Mouse (Mus musculus) forebrain, postnatal 0 days (tissue): ENCODE data around the gene Fcor. TPM values are rescaled to one million over a fixed set of nuclear protein-coding genes. Genes with fewer than 3 reads are reported as not detected.

Experiments
- ATAC-seq: fragments of 200-750 bp; cut with Nextera tagmentation; 2 replicates; pipeline ENCODE4 v1.8.0; 2017; ENCODE audit warnings: mild to moderate bottlenecking, moderate library complexity
- DNase-seq: peaks from one replicate; pipeline ENCODE4 v3.0.0-alpha.2; 2015
- H3K27ac ChIP-seq: fragments of 300-500 bp; sonication (generic); 2 replicates; pipeline ENCODE4 v1.5.1; 2014; ENCODE audit warnings: low read depth, mild to moderate bottlenecking, antibody characterized with exemption, low read length, moderate library complexity, mixed read lengths
- H3K27me3 ChIP-seq: fragments of 300-500 bp; sonication (generic); 2 replicates; pipeline ENCODE4 v1.6.1; 2014; ENCODE audit warnings: mild to moderate bottlenecking, low read length, mixed read lengths; ENCODE audit not compliant: insufficient read depth
- H3K36me3 ChIP-seq: fragments of 300-500 bp; sonication (generic); 2 replicates; pipeline ENCODE4 v1.6.1; 2014; ENCODE audit warnings: mild to moderate bottlenecking, moderate library complexity; ENCODE audit not compliant: insufficient read depth
- H3K4me1 ChIP-seq: fragments of 300-500 bp; sonication (generic); 2 replicates; pipeline ENCODE4 v1.6.1; 2014; ENCODE audit warnings: antibody characterized with exemption; ENCODE audit not compliant: insufficient read depth
- H3K4me2 ChIP-seq: fragments of 300-500 bp; sonication (generic); 2 replicates; pipeline ENCODE4 v1.6.1; 2014; ENCODE audit warnings: low read depth, mild to moderate bottlenecking, moderate library complexity
- H3K4me3 ChIP-seq: fragments of 300-500 bp; sonication (generic); 2 replicates; pipeline ENCODE4 v1.5.1; 2014; ENCODE audit warnings: low read depth, low read length, mixed read lengths
- H3K9ac ChIP-seq: fragments of 300-500 bp; sonication (generic); 2 replicates; pipeline ENCODE4 v1.6.1; 2014; ENCODE audit warnings: mild to moderate bottlenecking
- H3K9me3 ChIP-seq: fragments of 300-500 bp; sonication (generic); 2 replicates; pipeline ENCODE4 v1.6.1; 2016; ENCODE audit warnings: low read length
- CTCF ChIP-seq: sonication (generic); IDR thresholded peaks from 2 replicates; pipeline ENCODE4 v1.5.1; 2016; ENCODE audit warnings: antibody characterized with exemption, control low read depth, low read depth
- WGBS: fragments of 180-500 bp; shearing (Covaris S2); extraction: QIAGEN DNeasy Blood & Tissue Kit; methylation state at CpG from one replicate; pipeline ENCODE4 v1.1.7; 2014; 5-methylcytosine and 5-hydroxymethylcytosine counted together
- polyA plus RNA-seq: library from polyadenylated mRNA; unstranded; fragments of >200 nt; fragmentation: Nextera tagmentation; extraction: Ambion mirVana; gene quantifications from 2 replicates; pipeline ENCODE4 v1.2.1, GENCODE M21; 2015
- total RNA-seq: library from RNA; depleted of rRNA; stranded (reverse); fragments of >200 nt; gene quantifications from 2 replicates; pipeline ENCODE4 v1.2.3, GENCODE M21; 2014

Fcor gene
- total and polyA plus RNA-seq, 2 experiments from 2014 or later, result 9.8 to 21.0 TPM

DNA sequence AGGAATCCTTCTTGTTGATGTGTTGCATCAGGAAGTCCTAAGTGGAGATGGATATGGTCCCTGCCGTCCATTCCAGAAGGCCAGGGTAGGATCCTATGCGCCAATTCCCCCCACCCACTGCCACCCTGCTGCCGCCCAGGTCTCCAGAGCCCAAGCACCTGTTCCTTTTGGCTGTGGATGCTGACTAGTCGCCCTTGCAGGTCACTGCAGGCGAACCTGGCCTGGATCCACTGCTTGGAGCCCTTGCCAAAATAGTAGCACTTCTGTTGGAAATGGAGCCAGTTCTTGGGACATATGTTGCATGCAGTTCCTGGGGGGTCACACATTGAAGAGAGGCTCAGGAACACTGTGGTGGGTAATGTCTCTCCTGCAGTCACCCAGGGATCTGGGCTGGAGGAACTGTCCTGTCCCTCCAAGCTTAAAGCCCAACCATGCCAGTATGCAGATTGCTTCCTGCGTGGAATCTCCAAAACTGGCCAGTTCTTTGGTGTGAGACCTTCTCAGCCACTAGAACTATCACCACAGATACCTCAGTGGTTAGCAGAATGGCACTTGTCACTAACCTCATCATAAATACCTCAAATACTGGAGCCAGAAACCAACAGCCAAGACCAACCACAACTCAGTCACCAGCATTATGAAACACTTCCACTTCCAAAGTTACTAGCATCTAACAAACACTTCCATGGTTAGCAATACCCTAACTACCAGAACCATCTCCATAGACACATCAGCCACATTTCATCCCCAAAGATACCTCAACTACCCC is 11.4 kb upstream of the Fcor start:
- TF ChIP-seq CTCF, result no peak
- H3K4me3 ChIP-seq, result no peak overlapping the region
- peaks cover 24% of the 10 kb centered on the region for H3K36me3 ChIP-seq
- H3K27me3 ChIP-seq, result no peaks in the 10 kb centered on the region
- DNase-seq (no peak), ATAC-seq (no peak)
- no peak overlapping the region for H3K9ac ChIP-seq
- WGBS, result 69% methylated on average over 6 of the region's 6 CpGs
- H3K4me1 ChIP-seq, result no peaks in the 10 kb centered on the region
- no peak overlapping the region for H3K4me2 ChIP-seq
- H3K27ac ChIP-seq, result no peak overlapping the region
- no peaks in the 10 kb centered on the region for H3K9me3 ChIP-seq

DNA sequence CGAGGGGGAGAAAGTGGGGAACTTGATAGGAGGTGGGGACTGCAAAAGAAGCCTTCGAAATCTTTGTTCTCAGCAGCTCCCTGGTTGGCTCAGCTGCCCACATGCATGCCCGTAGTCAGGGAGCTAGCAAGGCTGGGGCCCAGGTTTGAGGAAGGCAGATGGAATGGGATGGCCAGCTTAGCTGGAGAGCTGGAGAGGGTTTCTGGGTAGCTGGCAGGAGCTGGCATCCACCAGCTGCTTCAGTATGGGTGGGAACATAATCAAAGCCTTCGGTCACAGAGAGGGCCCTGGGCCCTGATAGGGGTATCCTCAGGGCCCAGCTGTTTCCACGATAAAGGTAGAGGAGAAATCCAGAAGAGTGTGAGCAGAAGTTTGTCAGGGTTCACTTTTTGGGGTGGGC is 10.3 kb upstream of the Fcor start:
- H3K9ac ChIP-seq, result no peak overlapping the region
- no peak for TF ChIP-seq CTCF
- no peak overlapping the region for H3K27ac ChIP-seq
- no peaks in the 10 kb centered on the region for H3K9me3 ChIP-seq
- peaks cover 24% of the 10 kb centered on the region for H3K36me3 ChIP-seq
- ATAC-seq (no peak), DNase-seq (no peak)
- 92% methylated on average over 5 of the region's 5 CpGs for WGBS
- H3K4me1 ChIP-seq, result no peaks in the 10 kb centered on the region
- no peaks in the 10 kb centered on the region for H3K27me3 ChIP-seq
- H3K4me3 ChIP-seq, result no peak overlapping the region
- H3K4me2 ChIP-seq, result no peak overlapping the region

DNA sequence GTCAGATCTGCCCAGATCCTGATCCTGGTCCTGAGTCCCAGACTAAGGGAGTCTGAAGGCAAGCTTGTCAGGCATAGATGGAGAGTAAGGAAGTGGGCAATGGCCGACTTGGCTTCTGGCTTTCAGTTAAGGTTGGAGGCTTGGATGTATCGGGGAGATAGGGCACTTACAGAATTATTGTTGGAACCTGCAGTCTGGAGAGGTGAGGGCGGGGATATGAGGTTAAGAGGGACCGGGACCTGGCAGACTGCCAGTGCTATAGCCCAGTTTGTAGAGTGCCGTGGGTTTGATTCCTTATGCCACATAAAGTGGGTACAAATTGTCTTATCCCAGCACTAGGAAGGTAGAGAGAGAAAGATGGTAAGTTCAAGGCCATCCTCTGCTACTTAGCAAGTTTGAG is 7.5 kb upstream of the Fcor start:
- Histone ChIP-seq H3K36me3 (peaks cover 24% of the 10 kb centered on the region), H3K27me3 (no peaks in the 10 kb centered on the region), H3K9me3 (no peaks in the 10 kb centered on the region), H3K4me2 (no peak overlapping the region), H3K4me1 (no peaks in the 10 kb centered on the region), H3K4me3 (no peak overlapping the region), H3K9ac (no peak overlapping the region), H3K27ac (no peak overlapping the region)
- 84% methylated on average over 5 of the region's 5 CpGs for WGBS
- no peak for TF ChIP-seq CTCF
- no peak for ATAC-seq
- no peak for DNase-seq

DNA sequence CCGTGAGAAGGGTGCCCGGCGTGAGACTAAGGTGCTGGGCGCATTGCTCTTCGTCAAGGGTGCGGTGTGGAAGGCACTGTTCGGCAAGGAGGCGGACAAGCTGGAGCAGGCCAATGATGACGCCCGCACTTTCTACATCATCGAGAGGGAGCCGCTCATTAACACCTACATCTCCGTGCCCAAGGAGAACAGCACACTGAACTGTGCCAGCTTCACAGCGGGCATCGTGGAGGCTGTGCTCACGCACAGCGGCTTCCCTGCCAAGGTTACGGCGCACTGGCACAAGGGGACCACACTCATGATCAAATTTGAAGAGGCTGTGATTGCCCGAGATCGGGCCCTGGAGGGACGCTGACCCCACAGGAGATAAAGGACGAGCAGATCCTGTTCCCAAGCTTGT is 7.1 kb upstream of the Fcor start:
- no peak for DNase-seq
- Histone ChIP-seq H3K9me3 (no peaks in the 10 kb centered on the region), H3K36me3 (peaks cover 24% of the 10 kb centered on the region)

DNA sequence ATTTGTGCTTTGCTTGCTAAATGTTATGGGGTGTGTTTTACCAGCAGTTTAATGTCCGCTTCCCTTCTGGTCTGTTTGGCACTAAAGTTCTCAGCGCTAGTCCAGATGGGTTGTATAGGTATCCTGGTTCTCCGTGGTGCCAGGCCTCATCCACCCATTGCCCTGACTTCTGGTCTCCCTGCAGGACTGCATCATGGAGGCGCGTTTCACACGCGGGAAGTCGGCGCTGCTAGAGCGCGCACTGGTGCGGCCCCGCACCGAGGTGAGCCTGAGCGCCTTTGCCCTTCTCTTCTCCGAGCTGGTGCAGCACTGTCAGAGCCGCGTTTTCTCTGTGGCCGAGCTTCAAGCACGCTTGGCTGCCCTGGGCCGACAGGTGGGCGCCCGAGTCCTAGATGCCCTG is 6.7 kb upstream of the Fcor start:
- Histone ChIP-seq H3K27ac (no peak overlapping the region), H3K9ac (no peak overlapping the region), H3K9me3 (no peaks in the 10 kb centered on the region), H3K4me3 (no peak overlapping the region), H3K4me1 (no peaks in the 10 kb centered on the region), H3K36me3 (peaks cover 24% of the 10 kb centered on the region), H3K4me2 (no peak overlapping the region), H3K27me3 (no peaks in the 10 kb centered on the region)
- no peak for TF ChIP-seq CTCF
- ATAC-seq, result no peak
- DNase-seq, result no peak
- WGBS, result 98% methylated on average over 23 of the region's 23 CpGs

More for the DNA sequence above, 7.1 kb upstream of the Fcor start:
- 95% methylated on average over 23 of the region's 23 CpGs for whole genome bisulfite sequencing
- no peak for TF ChIP-seq CTCF
- Histone ChIP-seq H3K27ac (no peak overlapping the region), H3K4me3 (no peak overlapping the region), H3K27me3 (no peaks in the 10 kb centered on the region), H3K4me1 (no peaks in the 10 kb centered on the region), H3K4me2 (no peak overlapping the region), H3K9ac (no peak overlapping the region)
- no peak for ATAC-seq

DNA sequence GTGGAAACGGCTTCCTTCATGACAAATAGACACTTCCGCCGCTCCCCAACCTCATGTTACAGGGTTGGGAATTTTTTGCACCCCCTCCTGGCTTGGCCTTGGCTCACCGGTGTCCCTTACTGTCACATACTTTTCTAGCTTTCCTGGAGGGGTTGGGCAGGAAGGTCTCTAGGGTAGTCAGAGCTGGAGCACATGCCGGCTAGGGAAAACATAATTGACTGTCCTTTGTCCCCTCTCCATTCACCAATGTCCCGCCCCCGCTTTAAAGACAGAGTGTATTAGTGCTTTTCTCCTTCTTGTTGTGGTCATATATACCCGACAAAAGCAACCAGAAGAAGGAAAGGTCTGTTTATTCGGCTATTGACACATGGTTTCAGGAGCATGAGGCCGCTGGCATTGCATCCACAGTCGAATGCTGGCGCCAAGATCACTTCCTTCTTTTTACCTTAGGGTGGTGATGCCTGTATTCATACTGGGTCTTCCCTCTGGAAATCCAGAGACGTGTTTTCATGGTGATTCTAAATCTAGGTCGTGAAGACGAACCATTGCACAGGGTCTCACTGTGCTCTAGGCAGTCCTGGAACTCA is 4.9 kb upstream of the Fcor start:
- Histone ChIP-seq H3K27ac (peak overlapping the region; percentile 86), H3K9ac (peak overlapping the region; percentile 89), H3K4me2 (peak overlapping the region; percentile 87), H3K36me3 (peaks cover 19% of the 10 kb centered on the region), H3K4me3 (peak overlapping the region; percentile 94), H3K9me3 (no peaks in the 10 kb centered on the region), H3K4me1 (no peaks in the 10 kb centered on the region), H3K27me3 (no peaks in the 10 kb centered on the region)
- ATAC-seq (no peak; the same call in 1 of the 2 replicates), DNase-seq (peak; percentile 11)
- WGBS, result 3% methylated on average over 15 of the region's 15 CpGs
- no peak for TF ChIP-seq CTCF

DNA sequence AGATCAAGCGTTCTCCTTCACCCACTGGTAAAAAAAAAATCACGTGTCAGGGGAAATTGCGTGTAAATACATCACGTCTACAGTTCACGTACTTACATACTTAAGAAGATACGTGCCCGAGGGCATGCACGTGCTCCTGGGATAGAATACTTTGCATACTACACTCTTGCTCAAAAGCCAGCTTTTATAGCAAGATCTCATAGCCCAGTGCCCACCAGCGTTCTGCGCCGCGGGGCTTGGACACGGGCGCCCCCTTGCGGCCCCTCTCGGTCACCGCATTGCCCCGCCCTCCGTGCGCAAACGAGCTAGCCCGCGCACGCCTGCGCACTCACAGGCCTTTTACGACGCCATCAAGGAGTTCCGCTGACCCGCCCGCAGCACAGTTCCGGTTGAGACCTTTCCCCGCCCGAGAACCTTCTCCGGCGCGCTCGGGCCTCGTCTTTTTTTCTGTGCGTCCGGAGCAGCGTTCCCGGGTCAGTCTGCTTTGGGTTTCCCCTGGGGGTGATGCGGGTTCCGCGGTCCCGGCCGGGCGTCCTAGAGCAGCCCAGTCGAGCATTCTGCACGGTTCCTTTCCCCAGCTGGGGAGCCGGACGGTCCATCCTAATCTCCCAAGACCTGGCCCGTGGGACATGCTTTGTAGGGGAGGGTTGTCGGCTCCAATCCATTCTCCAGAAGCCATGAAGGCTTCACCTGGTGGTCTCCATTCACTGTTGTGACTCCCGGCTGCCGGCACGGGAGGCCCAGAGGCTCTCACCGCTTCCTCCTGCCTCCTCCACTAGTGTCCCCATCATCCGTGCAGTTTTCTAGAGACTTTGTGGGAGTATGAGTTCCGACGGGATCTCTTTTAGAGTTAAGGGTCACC is 4.2 kb upstream of the Fcor start, which contains the start of gene Trappc5:
Trappc5 (plus strand) TSS at position 169 of the 862 bp plus-strand sequence.
- Histone ChIP-seq H3K9me3 (no peaks in the 10 kb centered on the region), H3K36me3 (peaks cover 17% of the 10 kb centered on the region), H3K4me1 (no peaks in the 10 kb centered on the region), H3K9ac (peak within 1 kb of the TSS; percentile 89), H3K4me3 (peak within 1 kb of the TSS; percentile 94), H3K4me2 (peak within 1 kb of the TSS; percentile 87), H3K27me3 (no peaks in the 10 kb centered on the region), H3K27ac (peak within 1 kb of the TSS; percentile 86)
- peak; percentile 97 for DNase-seq
- peak; percentile 78 for ATAC-seq
- WGBS, result 4% methylated on average over 60 of the region's 61 CpGs
- TF ChIP-seq CTCF, result peak; percentile 97
